Mouse (Mus musculus) spleen, adult 2 months (tissue): ENCODE results near the gene Rerg.

ENCODE experiments used
- CTCF ChIP-seq: fragments of 200-500 bp; IDR thresholded peaks from 2 replicates; pipeline ENCODE4 v1.5.1; 2011; ENCODE audit warnings: mild to moderate bottlenecking, inconsistent platforms; ENCODE audit not compliant: insufficient read depth, insufficient read length, insufficient replicate concordance; ENCODE audit errors: extremely low read depth
- POLR2A ChIP-seq: fragments of 200-500 bp; IDR thresholded peaks from 2 replicates; pipeline ENCODE4 v1.6.1; 2011; ENCODE audit warnings: low read depth, low read length, inconsistent platforms

GRCm38 (mm10) chr6:137151015-137151414 lies 19.3 kb downstream of the Rerg start:
- TF ChIP-seq CTCF (no peak), POLR2A (no peak)
